Mouse (Mus musculus): ENCODE results near the gene Sema3b. TPM values are rescaled to one million over a fixed set of nuclear protein-coding genes. Genes with fewer than 3 reads are reported as not detected.

Gene Sema3b
- polyA plus RNA-seq, 1 experiment from 2014 or later: 3.2 TPM

GRCm38 (mm10) chr9:107586504-107586903 is 22.5 kb downstream of the Sema3b start:
- Histone ChIP-seq H3K4me1 (ENCODE audit: control insufficient read depth, insufficient read depth, low read length) (peaks cover 11% of the 10 kb centered on the region), H3K27me3 (ENCODE audit: control insufficient read depth, insufficient read depth, low read length) (no peaks in the 10 kb centered on the region), H3K9ac (replicated peaks; ENCODE audit: low read length) (no peak overlapping the region), H3K36me3 (ENCODE audit: control insufficient read depth, insufficient read depth, low read length) (peaks cover 29% of the 10 kb centered on the region), H3K4me3 (replicated peaks; ENCODE audit: low read depth, low read length) (no peak overlapping the region), H3K27ac (replicated peaks; ENCODE audit: low read depth, low read length) (no peak overlapping the region), H3K4me2 (ENCODE audit: low read length) (no peak overlapping the region), H3K9me3 (ENCODE audit: control insufficient read depth, low read length) (no peaks in the 10 kb centered on the region)
- ATAC-seq (ENCODE audit: low FRiP score, low TSS enrichment) (no peak), DNase-seq (no peak)
- 93% methylated on average over 5 of the region's 5 CpGs for WGBS

GRCm38 (mm10) chr9:107583174-107583573 is 25.9 kb downstream of the Sema3b start:
- Histone ChIP-seq H3K4me1 (ENCODE audit: control insufficient read depth, insufficient read depth, low read length) (peaks cover 19% of the 10 kb centered on the region), H3K27ac (replicated peaks; ENCODE audit: low read depth, low read length) (no peak overlapping the region), H3K4me3 (replicated peaks; ENCODE audit: low read depth, low read length) (no peak overlapping the region), H3K9me3 (ENCODE audit: control insufficient read depth, low read length) (no peaks in the 10 kb centered on the region), H3K9ac (replicated peaks; ENCODE audit: low read length) (no peak overlapping the region), H3K27me3 (ENCODE audit: control insufficient read depth, insufficient read depth, low read length) (no peaks in the 10 kb centered on the region), H3K4me2 (ENCODE audit: low read length) (no peak overlapping the region), H3K36me3 (ENCODE audit: control insufficient read depth, insufficient read depth, low read length) (peaks cover 11% of the 10 kb centered on the region; the same call in 1 of the 2 replicates)
- 91% methylated on average over 14 of the region's 14 CpGs for WGBS
- no peak for DNase-seq
- no peak for ATAC-seq (ENCODE audit: low FRiP score, low TSS enrichment)

- DNase-seq: no peak
- H3K9ac ChIP-seq (replicated peaks; ENCODE audit: low read length): no peak overlapping the region
- H3K27ac ChIP-seq (replicated peaks; ENCODE audit: low read depth, low read length): no peak overlapping the region
- WGBS: 92% methylated on average over 7 of the region's 7 CpGs
- H3K4me1 ChIP-seq (ENCODE audit: control insufficient read depth, insufficient read depth, low read length): peaks cover 15% of the 10 kb centered on the region
- no peaks in the 10 kb centered on the region for H3K9me3 ChIP-seq (ENCODE audit: control insufficient read depth, low read length)
- no peak for ATAC-seq (ENCODE audit: low FRiP score, low TSS enrichment)
- no peak overlapping the region for H3K4me3 ChIP-seq (replicated peaks; ENCODE audit: low read depth, low read length)
- H3K27me3 ChIP-seq (ENCODE audit: control insufficient read depth, insufficient read depth, low read length): no peaks in the 10 kb centered on the region
- H3K4me2 ChIP-seq (ENCODE audit: low read length): no peak overlapping the region
- H3K36me3 ChIP-seq (ENCODE audit: control insufficient read depth, insufficient read depth, low read length): peaks cover 11% of the 10 kb centered on the region; the same call in 1 of the 2 replicates
Observed at GRCm38 (mm10) chr9:107582509-107583062, 26.4 kb downstream of the Sema3b start.

DNA sequence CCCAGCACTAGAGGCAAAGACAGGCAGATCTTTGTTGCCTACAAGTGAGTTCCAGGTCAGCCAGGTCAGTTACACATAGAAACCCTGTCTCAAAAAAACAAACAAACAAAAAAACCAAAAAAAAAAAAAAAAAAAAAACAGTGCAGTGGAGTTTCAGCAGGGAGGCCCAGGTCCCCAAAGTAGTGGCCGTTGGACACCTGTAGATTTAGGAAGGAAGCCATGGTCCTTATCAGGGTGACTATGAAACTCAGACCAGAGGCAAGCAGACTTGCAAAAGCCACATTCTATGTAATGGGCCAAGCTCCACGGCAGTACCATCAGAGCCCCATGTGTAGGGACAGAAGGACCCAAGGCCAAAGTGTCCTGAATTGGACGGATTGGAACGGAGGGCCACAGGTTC is 27.4 kb downstream of the Sema3b start:
- Histone ChIP-seq H3K4me3 (replicated peaks; ENCODE audit: low read depth, low read length) (peak overlapping the region; percentile 62; the same call in 1 of the 2 replicates), H3K9me3 (ENCODE audit: control insufficient read depth, low read length) (no peaks in the 10 kb centered on the region), H3K4me2 (ENCODE audit: low read length) (peak overlapping the region; percentile 98), H3K9ac (replicated peaks; ENCODE audit: low read length) (peak overlapping the region; percentile 74), H3K27ac (replicated peaks; ENCODE audit: low read depth, low read length) (no peak overlapping the region), H3K36me3 (ENCODE audit: control insufficient read depth, insufficient read depth, low read length) (peaks cover 11% of the 10 kb centered on the region; the same call in 1 of the 2 replicates), H3K4me1 (ENCODE audit: control insufficient read depth, insufficient read depth, low read length) (peaks cover 20% of the 10 kb centered on the region), H3K27me3 (ENCODE audit: control insufficient read depth, insufficient read depth, low read length) (no peaks in the 10 kb centered on the region)
- ATAC-seq (ENCODE audit: low FRiP score, low TSS enrichment) (no peak), DNase-seq (no peak)
- WGBS: 85% methylated on average over 4 of the region's 4 CpGs

- peaks cover 11% of the 10 kb centered on the region; the same call in 1 of the 2 replicates for H3K36me3 ChIP-seq (ENCODE audit: control insufficient read depth, insufficient read depth, low read length)
- under 1% methylated on average over 32 of the region's 32 CpGs for WGBS
Observed at GRCm38 (mm10) chr9:107580501-107581317, 28.3 kb downstream of the Sema3b start, which contains the start of gene Hyal3. Gene Hyal3, plus strand, starts transcription at chr9:107580818.

DNA sequence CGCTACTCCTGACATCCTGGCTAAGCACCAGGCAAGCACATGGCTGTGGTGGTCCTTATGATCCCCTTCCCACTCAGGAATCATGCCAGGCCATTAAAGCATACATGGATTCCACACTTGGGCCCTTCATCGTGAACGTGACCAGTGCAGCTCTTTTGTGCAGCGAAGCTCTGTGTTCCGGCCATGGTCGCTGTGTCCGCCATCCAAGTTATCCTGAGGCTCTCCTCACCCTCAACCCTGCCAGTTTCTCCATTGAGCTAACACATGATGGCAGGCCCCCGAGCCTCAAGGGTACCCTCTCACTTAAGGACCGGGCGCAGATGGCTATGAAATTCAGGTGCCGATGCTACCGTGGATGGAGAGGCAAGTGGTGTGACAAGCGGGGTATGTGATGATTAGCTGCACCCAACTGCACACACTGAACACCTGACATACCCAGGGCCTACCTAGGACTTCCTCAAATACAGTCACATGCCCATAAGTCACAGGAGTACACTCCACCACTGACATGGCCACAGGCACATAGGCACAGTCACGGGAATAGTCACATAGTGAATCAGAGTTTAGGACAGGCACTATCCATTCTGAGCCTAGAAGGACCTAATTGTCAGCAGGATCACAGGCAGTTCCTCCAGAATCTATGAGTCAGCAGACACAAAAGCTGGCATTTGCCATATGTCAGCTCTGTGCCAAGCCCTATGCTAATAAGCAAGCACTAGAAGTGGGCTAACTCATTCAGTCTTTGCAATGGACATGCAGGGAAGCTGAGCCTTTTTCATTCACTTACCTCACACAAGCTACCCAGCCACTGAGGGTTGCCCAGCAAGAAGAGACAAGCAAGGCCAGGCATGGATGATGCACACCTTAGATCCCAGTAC is 29.8 kb downstream of the Sema3b start:
- Histone ChIP-seq H3K27ac (replicated peaks; ENCODE audit: low read depth, low read length) (no peak overlapping the region), H3K9me3 (ENCODE audit: control insufficient read depth, low read length) (no peaks in the 10 kb centered on the region), H3K36me3 (ENCODE audit: control insufficient read depth, insufficient read depth, low read length) (peaks cover 18% of the 10 kb centered on the region), H3K27me3 (ENCODE audit: control insufficient read depth, insufficient read depth, low read length) (no peaks in the 10 kb centered on the region), H3K9ac (replicated peaks; ENCODE audit: low read length) (no peak overlapping the region), H3K4me2 (ENCODE audit: low read length) (no peak overlapping the region; the same call in 1 of the 2 replicates), H3K4me1 (ENCODE audit: control insufficient read depth, insufficient read depth, low read length) (peaks cover 20% of the 10 kb centered on the region), H3K4me3 (replicated peaks; ENCODE audit: low read depth, low read length) (no peak overlapping the region)
- 93% methylated on average over 14 of the region's 14 CpGs for WGBS
- DNase-seq: no peak
- ATAC-seq (ENCODE audit: low FRiP score, low TSS enrichment): no peak

More at GRCm38 (mm10) chr9:107580501-107581317, 28.3 kb downstream of the Sema3b start, which contains the start of gene Hyal3:
- Histone ChIP-seq H3K27me3 (ENCODE audit: control insufficient read depth, insufficient read depth, low read length) (no peaks in the 10 kb centered on the region), H3K27ac (replicated peaks; ENCODE audit: low read depth, low read length) (peak within 1 kb of the TSS; percentile 81), H3K9me3 (ENCODE audit: control insufficient read depth, low read length) (no peaks in the 10 kb centered on the region), H3K4me1 (ENCODE audit: control insufficient read depth, insufficient read depth, low read length) (peaks cover 20% of the 10 kb centered on the region), H3K4me3 (replicated peaks; ENCODE audit: low read depth, low read length) (peak within 1 kb of the TSS; percentile 62), H3K4me2 (ENCODE audit: low read length) (peak within 1 kb of the TSS; percentile 98), H3K9ac (replicated peaks; ENCODE audit: low read length) (peak within 1 kb of the TSS; percentile 74)
- ATAC-seq (ENCODE audit: low FRiP score, low TSS enrichment) (peak; percentile 71), DNase-seq (peak; percentile 90)

DNA sequence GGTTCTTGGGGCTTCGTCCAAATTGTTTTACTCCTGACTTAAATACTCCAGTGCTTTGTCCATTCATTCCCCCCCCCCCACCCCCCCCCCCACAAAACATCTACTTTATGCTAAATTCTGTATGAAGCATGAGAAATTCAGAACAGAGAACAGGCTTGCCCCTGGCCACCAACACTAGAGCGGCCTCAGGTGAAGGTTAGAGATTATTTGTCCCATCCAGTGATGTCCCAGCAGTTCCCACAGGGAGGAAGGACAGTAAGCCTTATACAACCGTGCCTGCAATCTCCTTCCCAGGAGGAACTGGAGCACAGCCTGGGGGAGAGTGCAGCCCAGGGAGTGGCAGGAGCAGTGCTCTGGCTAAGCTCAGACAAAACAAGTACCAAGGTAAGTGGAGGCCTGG is 30.4 kb downstream of the Sema3b start, which contains the start of gene Naa80:
Gene Naa80 (plus strand): TSS at position 301 of the 400 bp plus-strand sequence.
- ATAC-seq (ENCODE audit: low FRiP score, low TSS enrichment) (no peak), DNase-seq (no peak)
- H3K4me2 ChIP-seq (ENCODE audit: low read length): no peak within 1 kb of the TSS; the same call in 1 of the 2 replicates
- no peaks in the 10 kb centered on the region for H3K9me3 ChIP-seq (ENCODE audit: control insufficient read depth, low read length)
- H3K27me3 ChIP-seq (ENCODE audit: control insufficient read depth, insufficient read depth, low read length): no peaks in the 10 kb centered on the region
- WGBS: 75% methylated on average over 3 of the region's 3 CpGs
- H3K27ac ChIP-seq (replicated peaks; ENCODE audit: low read depth, low read length): no peak within 1 kb of the TSS
- no peak within 1 kb of the TSS for H3K4me3 ChIP-seq (replicated peaks; ENCODE audit: low read depth, low read length)
- peaks cover 20% of the 10 kb centered on the region for H3K4me1 ChIP-seq (ENCODE audit: control insufficient read depth, insufficient read depth, low read length)
- peaks cover 15% of the 10 kb centered on the region for H3K36me3 ChIP-seq (ENCODE audit: control insufficient read depth, insufficient read depth, low read length)
- no peak within 1 kb of the TSS for H3K9ac ChIP-seq (replicated peaks; ENCODE audit: low read length)

DNA sequence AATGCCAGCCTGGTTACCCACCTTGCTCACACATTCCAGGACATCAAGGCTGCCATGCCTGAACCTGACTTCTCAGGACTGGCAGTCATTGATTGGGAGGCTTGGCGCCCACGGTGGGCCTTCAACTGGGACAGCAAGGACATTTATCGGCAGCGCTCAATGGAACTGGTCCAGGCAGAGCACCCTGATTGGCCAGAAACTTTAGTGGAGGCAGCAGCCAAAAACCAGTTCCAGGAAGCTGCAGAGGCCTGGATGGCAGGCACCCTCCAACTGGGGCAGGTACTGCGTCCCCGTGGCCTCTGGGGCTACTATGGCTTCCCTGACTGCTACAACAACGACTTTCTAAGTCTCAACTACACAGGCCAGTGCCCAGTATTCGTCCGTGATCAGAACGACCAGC is 31.2 kb downstream of the Sema3b start:
- H3K9ac ChIP-seq (replicated peaks; ENCODE audit: low read length): no peak overlapping the region
- no peak overlapping the region for H3K4me2 ChIP-seq (ENCODE audit: low read length)
- DNase-seq (no peak), ATAC-seq (ENCODE audit: low FRiP score, low TSS enrichment) (no peak)
- H3K4me3 ChIP-seq (replicated peaks; ENCODE audit: low read depth, low read length): no peak overlapping the region
- H3K9me3 ChIP-seq (ENCODE audit: control insufficient read depth, low read length): no peaks in the 10 kb centered on the region
- peaks cover 15% of the 10 kb centered on the region for H3K36me3 ChIP-seq (ENCODE audit: control insufficient read depth, insufficient read depth, low read length)
- H3K27me3 ChIP-seq (ENCODE audit: control insufficient read depth, insufficient read depth, low read length): no peaks in the 10 kb centered on the region
- peaks cover 20% of the 10 kb centered on the region for H3K4me1 ChIP-seq (ENCODE audit: control insufficient read depth, insufficient read depth, low read length)
- no peak overlapping the region for H3K27ac ChIP-seq (replicated peaks; ENCODE audit: low read depth, low read length)
- 95% methylated on average over 10 of the region's 10 CpGs for WGBS
